Mouse (Mus musculus) embryonic fibroblast, embryonic 13.5 days (primary cell): Measurements from ENCODE around the gene Grb2. TPM values are rescaled to one million over a fixed set of nuclear protein-coding genes. Genes with fewer than 3 reads are reported as not detected.
A peak's percentile ranks its signal among the peaks of the same experiment; 100 is the strongest.

Experiments used
- H3K27ac ChIP-seq: 2 replicates; pipeline ENCODE4 v1.5.1; 2012; ENCODE audit warnings: low read length, control low read depth, inconsistent platforms; ENCODE audit not compliant: insufficient read depth
- H3K4me1 ChIP-seq: 2 replicates; pipeline ENCODE4 v1.6.1; 2011; ENCODE audit warnings: low read length; ENCODE audit not compliant: control insufficient read depth, insufficient read depth
- H3K4me3 ChIP-seq: 2 replicates; pipeline ENCODE4 v1.5.1; 2011; ENCODE audit warnings: mild to moderate bottlenecking, control low read depth, low read length; ENCODE audit not compliant: insufficient read depth
- CTCF ChIP-seq: IDR thresholded peaks from 2 replicates; pipeline ENCODE4 v1.5.1; 2011; ENCODE audit warnings: mild to moderate bottlenecking, control low read depth, low read length, moderate library complexity, borderline replicate concordance; ENCODE audit not compliant: insufficient read depth
- POLR2A ChIP-seq: IDR thresholded peaks from 2 replicates; pipeline ENCODE4 v1.6.1; 2011; ENCODE audit warnings: low read depth, mild to moderate bottlenecking, control low read depth, low read length, moderate library complexity
- polyA plus RNA-seq: library from polyadenylated mRNA; stranded (reverse); fragments of >200 nt; gene quantifications from 2 replicates; pipeline ENCODE4 v1.2.4, GENCODE M21; 2011; ENCODE audit warnings: low read depth; ENCODE audit not compliant: missing spikeins, insufficient read length

The Grb2 gene
- polyA plus RNA-seq, 1 experiment, result 61.1 TPM

- Histone ChIP-seq H3K27ac (0 out of 2 replicates have a peak overlapping the region, but pooled peaks have one; percentile 4), H3K4me1 (peaks cover 9% of the 10 kb centered on the region), H3K4me3 (no peak overlapping the region)
- TF ChIP-seq CTCF, result no peak
- no peak for TF ChIP-seq POLR2A
Observed at GRCm38 (mm10) chr11:115640978-115641663, 67.3 kb downstream of the Grb2 start.

GRCm38 (mm10) chr11:115640311-115640828 lies 68.0 kb downstream of the Grb2 start:
- no peak overlapping the region for H3K27ac ChIP-seq
- no peak for TF ChIP-seq CTCF
- no peak for TF ChIP-seq POLR2A

GRCm38 (mm10) chr11:115639540-115639939 lies 68.9 kb downstream of the Grb2 start:
- TF ChIP-seq CTCF (no peak), POLR2A (no peak)
- H3K4me3 ChIP-seq, result no peak overlapping the region
- H3K4me1 ChIP-seq, result peaks cover 9% of the 10 kb centered on the region
- H3K27ac ChIP-seq, result no peak overlapping the region

More at GRCm38 (mm10) chr11:115640311-115640828, 68.0 kb downstream of the Grb2 start:
- H3K4me1 ChIP-seq, result peaks cover 9% of the 10 kb centered on the region
- H3K4me3 ChIP-seq, result no peak overlapping the region

GRCm38 (mm10) chr11:115638498-115639409 lies 69.6 kb downstream of the Grb2 start:
- TF ChIP-seq CTCF (no peak), POLR2A (no peak)
- Histone ChIP-seq H3K4me1 (peaks cover 9% of the 10 kb centered on the region), H3K4me3 (no peak overlapping the region), H3K27ac (no peak overlapping the region)

- H3K4me1 ChIP-seq, result peaks cover 9% of the 10 kb centered on the region
- no peak overlapping the region for H3K4me3 ChIP-seq
- TF ChIP-seq CTCF (no peak), POLR2A (no peak)
- no peak overlapping the region for H3K27ac ChIP-seq
Observed at GRCm38 (mm10) chr11:115636960-115637359, 71.4 kb downstream of the Grb2 start.

GRCm38 (mm10) chr11:115635484-115635883 lies 72.9 kb downstream of the Grb2 start:
- H3K4me1 ChIP-seq, result no peaks in the 10 kb centered on the region
- no peak for TF ChIP-seq CTCF
- TF ChIP-seq POLR2A, result no peak
- H3K4me3 ChIP-seq, result no peak overlapping the region
- H3K27ac ChIP-seq, result no peak overlapping the region

- Histone ChIP-seq H3K4me1 (no peaks in the 10 kb centered on the region), H3K4me3 (no peak overlapping the region), H3K27ac (no peak overlapping the region)
- no peak for TF ChIP-seq CTCF
- TF ChIP-seq POLR2A, result no peak
Observed at GRCm38 (mm10) chr11:115635041-115635440, 73.4 kb downstream of the Grb2 start.

- H3K27ac ChIP-seq, result no peak overlapping the region
- no peak for TF ChIP-seq CTCF
- TF ChIP-seq POLR2A, result no peak
- H3K4me1 ChIP-seq, result no peaks in the 10 kb centered on the region
- no peak overlapping the region for H3K4me3 ChIP-seq
Observed at GRCm38 (mm10) chr11:115634109-115634508, 74.3 kb downstream of the Grb2 start.

- Histone ChIP-seq H3K27ac (no peak overlapping the region), H3K4me1 (no peaks in the 10 kb centered on the region), H3K4me3 (no peak overlapping the region)
- TF ChIP-seq POLR2A (no peak), CTCF (no peak)
Observed at GRCm38 (mm10) chr11:115632862-115633261, 75.5 kb downstream of the Grb2 start.
